Mouse (Mus musculus) olfactory bulb, adult 2 months (tissue): ENCODE measurements at regions not wholly inside any gene's neighbourhood (a gene's known extent, or its start where the extent isn't known, plus 50 kb on each side); places are given as distances from the start of the nearest gene placed in this dataset.

ENCODE experiments used
- CTCF ChIP-seq: fragments of 200-500 bp; IDR thresholded peaks from 2 replicates; pipeline ENCODE4 v1.5.1; 2012; ENCODE audit warnings: low read depth, mild to moderate bottlenecking, low read length, moderate library complexity; ENCODE audit not compliant: insufficient read depth
- POLR2A ChIP-seq: fragments of 200-500 bp; IDR thresholded peaks from 2 replicates; pipeline ENCODE4 v1.6.1; 2012; ENCODE audit warnings: mild to moderate bottlenecking, low read depth, low read length, moderate library complexity; ENCODE audit not compliant: insufficient read depth

- TF ChIP-seq POLR2A (no peak), CTCF (no peak)
Observed at GRCm38 (mm10) chr17:45195779-45196178, 237.8 kb downstream of the Cdc5l start.
